Mouse (Mus musculus) olfactory bulb, adult 2 months (tissue): ENCODE data around the gene Slc7a7.

ENCODE experiments used
- CTCF ChIP-seq: fragments of 200-500 bp; IDR thresholded peaks from 2 replicates; pipeline ENCODE4 v1.5.1; 2012; ENCODE audit warnings: low read depth, mild to moderate bottlenecking, low read length, moderate library complexity; ENCODE audit not compliant: insufficient read depth
- POLR2A ChIP-seq: fragments of 200-500 bp; IDR thresholded peaks from 2 replicates; pipeline ENCODE4 v1.6.1; 2012; ENCODE audit warnings: mild to moderate bottlenecking, low read depth, low read length, moderate library complexity; ENCODE audit not compliant: insufficient read depth

GRCm38 (mm10) chr14:54416229-54416775, 1.3 kb downstream of the Slc7a7 start:
- TF ChIP-seq CTCF (no peak), POLR2A (no peak)
